Mouse (Mus musculus): ENCODE measurements around the gene Hspa4l. TPM values are rescaled to one million over a fixed set of nuclear protein-coding genes. Genes with fewer than 3 reads are reported as not detected.

Gene Hspa4l
- total RNA-seq (2023) = 38.0 TPM

GRCm38 (mm10) chr3:40744024-40744835 is at the start of gene Hspa4l:
Gene Hspa4l (plus strand): TSS chr3:40744495.

DNA sequence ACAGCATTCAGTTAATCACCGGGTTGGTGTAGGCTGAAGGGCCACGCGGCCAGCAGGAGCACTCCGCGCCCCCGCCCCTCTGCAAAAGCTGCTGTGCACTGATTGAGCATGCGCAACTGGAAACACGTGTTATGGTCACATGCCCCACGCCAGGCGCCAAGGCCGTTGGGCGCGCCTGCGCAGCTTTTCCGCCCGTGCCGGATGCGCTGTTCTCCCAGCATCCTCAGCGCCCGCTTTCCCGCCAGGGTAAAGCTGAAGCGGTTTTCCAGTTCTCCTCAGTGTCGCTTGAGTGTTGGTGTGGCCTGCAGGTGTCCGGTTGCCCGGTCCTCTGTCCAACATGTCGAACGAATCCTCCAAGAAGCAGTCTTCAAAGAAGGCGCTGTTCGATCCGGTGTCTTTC is 35.6 kb upstream of the Hspa4l start, which contains the start of gene Slc25a31:
TSS of gene Slc25a31 (plus strand) at position 201 of the 400 bp plus-strand sequence.

GRCm38 (mm10) chr3:40799530-40800372 is 55.5 kb downstream of the Hspa4l start, which contains the start of gene Plk4:
Gene Plk4 (plus strand): TSS chr3:40800019.

Other genes with a start within 250 kb of the Hspa4l start
- 2.0 TPM for gene Intu, start 213.2 kb upstream of the Hspa4l start, total RNA-seq (2023)
- gene Slc25a31, start 35.6 kb upstream of the Hspa4l start, total RNA-seq (2023) = not detected
- gene Plk4, start 55.5 kb downstream of the Hspa4l start, total RNA-seq (2023) = 20.9 TPM
- gene Mfsd8, start 102.4 kb downstream of the Hspa4l start, total RNA-seq (2023) = 13.0 TPM
- 8.7 TPM for gene Abhd18, start 102.5 kb downstream of the Hspa4l start, total RNA-seq (2023)
- not detected for gene 1700034I23Rik, start 158.0 kb downstream of the Hspa4l start, total RNA-seq (2023)
- gene Larp1b, start 205.3 kb downstream of the Hspa4l start, total RNA-seq (2023) = 21.1 TPM